Mouse (Mus musculus) hindbrain, postnatal 0 days (tissue): ENCODE measurements at regions not wholly inside any gene's neighbourhood (a gene's known extent, or its start where the extent isn't known, plus 50 kb on each side); places are given as distances from the start of the nearest gene placed in this dataset.

Source experiments
- ATAC-seq: fragments of 200-750 bp; cut with Nextera tagmentation; 2 replicates; pipeline ENCODE4 v1.8.0; 2017; ENCODE audit warnings: mild to moderate bottlenecking, moderate TSS enrichment, moderate library complexity
- DNase-seq: peaks from one replicate; pipeline ENCODE4 v3.0.0-alpha.2; 2015; ENCODE audit warnings: low spot score
- H3K27ac ChIP-seq: fragments of 300-500 bp; sonication (generic); 2 replicates; pipeline ENCODE4 v1.5.1; 2014; ENCODE audit warnings: mild to moderate bottlenecking
- H3K27me3 ChIP-seq: fragments of 300-500 bp; sonication (generic); 2 replicates; pipeline ENCODE4 v1.6.1; 2014; ENCODE audit warnings: low read length, mixed read lengths; ENCODE audit not compliant: insufficient read depth
- H3K36me3 ChIP-seq: fragments of 300-500 bp; sonication (generic); 2 replicates; pipeline ENCODE4 v1.6.1; 2014; ENCODE audit warnings: low read length, mixed read lengths; ENCODE audit not compliant: insufficient read depth
- H3K4me1 ChIP-seq: fragments of 300-500 bp; sonication (generic); 2 replicates; pipeline ENCODE4 v1.6.1; 2014; ENCODE audit warnings: antibody characterized with exemption, low read length, mixed read lengths; ENCODE audit not compliant: insufficient read depth
- H3K4me2 ChIP-seq: fragments of 300-500 bp; sonication (generic); 2 replicates; pipeline ENCODE4 v1.6.1; 2014; ENCODE audit warnings: low read depth, mild to moderate bottlenecking, low read length, moderate library complexity, mixed read lengths
- H3K4me3 ChIP-seq: fragments of 300-500 bp; sonication (generic); 2 replicates; pipeline ENCODE4 v1.5.1; 2014; ENCODE audit warnings: low read length
- H3K9ac ChIP-seq: fragments of 300-500 bp; sonication (generic); replicated peaks from 2 replicates; pipeline ENCODE4 v1.6.1; 2014; ENCODE audit warnings: mild to moderate bottlenecking, low read length, moderate library complexity, mixed read lengths
- H3K9me3 ChIP-seq: fragments of 300-500 bp; sonication (generic); 2 replicates; pipeline ENCODE4 v1.6.1; 2016; ENCODE audit warnings: low read length, mixed read lengths
- CTCF ChIP-seq: IDR thresholded peaks from 2 replicates; pipeline ENCODE4 v1.5.1; 2016; ENCODE audit warnings: antibody characterized with exemption, control low read depth, low read depth
- WGBS: fragments of 180-500 bp; shearing (Covaris S2); extraction: QIAGEN DNeasy Blood & Tissue Kit; methylation state at CpG from one replicate; pipeline ENCODE4 v1.1.7; 2014; 5-methylcytosine and 5-hydroxymethylcytosine counted together
- microRNA-seq, 2 experiments: library from miRNA; unstranded; fragments of <30 nt; microRNA quantifications; one replicate each; pipeline ENCODE4; 2016

- no peak for TF ChIP-seq CTCF
- ATAC-seq (no peak), DNase-seq (no peak)
- H3K9ac ChIP-seq, result no peak overlapping the region
- WGBS, result 90% methylated on average over 1 of the region's 1 CpGs
- H3K4me1 ChIP-seq, result no peaks in the 10 kb centered on the region
- H3K9me3 ChIP-seq, result no peaks in the 10 kb centered on the region
- no peaks in the 10 kb centered on the region for H3K36me3 ChIP-seq
- H3K4me2 ChIP-seq, result no peak overlapping the region
- no peak overlapping the region for H3K4me3 ChIP-seq
- no peaks in the 10 kb centered on the region for H3K27me3 ChIP-seq
- H3K27ac ChIP-seq, result no peak overlapping the region
Measured at GRCm38 (mm10) chr2:84277181-84277580, 148.0 kb downstream of the Calcrl start.

Small RNA genes in the stretch of these regions (microRNA-seq; reads per million reads assigned to microRNA genes)
- gene Gm25972, result 0 reads per million in 2 experiments
